Mouse (Mus musculus) thymus, adult 2 months (tissue): ENCODE measurements around the gene Taok3.

Experiments
- CTCF ChIP-seq: fragments of 200-500 bp; IDR thresholded peaks from 2 replicates; pipeline ENCODE4 v1.5.1; 2012; ENCODE audit warnings: mild to moderate bottlenecking, control low read depth, low read length, moderate library complexity, borderline replicate concordance; ENCODE audit not compliant: control insufficient read depth, poor library complexity, insufficient read depth; ENCODE audit errors: extremely low read depth
- POLR2A ChIP-seq: fragments of 200-500 bp; IDR thresholded peaks from 2 replicates; pipeline ENCODE4 v1.6.1; 2012; ENCODE audit warnings: mild to moderate bottlenecking, low read length, control low read depth, moderate library complexity; ENCODE audit not compliant: control insufficient read depth, poor library complexity, insufficient read depth; ENCODE audit errors: extremely low read depth

GRCm38 (mm10) chr5:117089786-117090185, 30.1 kb upstream of the Taok3 start:
- TF ChIP-seq CTCF (no peak), POLR2A (no peak)
